ENCODE assay signal across 15 mouse cellular contexts in genomic region chr15:6953970-6954791, GRCm38 (mm10).
DNase-seq lines count a peak whose midpoint lies in the region; ATAC-seq and TF ChIP-seq lines count a peak whose summit lies in the region.
"Had no signal": no experiment of that assay in that cellular context is flagged by ENCODE, and none has a peak within 500 bp of the region (broad histone marks: within the 10 kb centered on the region; RNA-seq: fewer than 3 reads in every experiment).

No protein-coding gene starts in this region.

- 55% methylated on average over 9 of the region's 9 CpGs for WGBS in neural tube, embryonic 12.5 days
- 39% methylated on average over 9 of the region's 9 CpGs for WGBS in olfactory bulb, adult 2 months
- 53% methylated on average over 9 of the region's 9 CpGs for WGBS in heart, embryonic 11.5 days (ENCODE audit: insufficient replicate concordance)

- H3K4me1 ChIP-seq in neural tube, embryonic 12.5 days = no peaks in the 10 kb centered on the region
- peaks cover 8% of the 10 kb centered on the region for H3K4me1 ChIP-seq in olfactory bulb, adult 2 months (ENCODE audit: control insufficient read depth, insufficient read depth, low read length)
- H3K4me1 ChIP-seq in heart, embryonic 11.5 days (ENCODE audit: control insufficient read depth, insufficient read depth, low read length) = no peaks in the 10 kb centered on the region
- H3K4me1 ChIP-seq: liver, embryonic 13.5 days had no signal

- no peak overlapping the region for H3K27ac ChIP-seq in neural tube, embryonic 12.5 days
- peak overlapping the region; percentile 49; the same call in 1 of the 2 replicates for H3K27ac ChIP-seq in olfactory bulb, adult 2 months (ENCODE audit: insufficient read depth, low read depth, low read length)
- no peak overlapping the region for H3K27ac ChIP-seq in heart, embryonic 11.5 days (ENCODE audit: low read depth, low read length)
- H3K27ac ChIP-seq: hindbrain, postnatal 0 days; liver, embryonic 13.5 days had no signal

- no peaks in the 10 kb centered on the region for H3K36me3 ChIP-seq in neural tube, embryonic 12.5 days
- no peaks in the 10 kb centered on the region for H3K36me3 ChIP-seq in heart, embryonic 11.5 days (ENCODE audit: control insufficient read depth, insufficient read depth, low read length)
- H3K36me3 ChIP-seq: liver, embryonic 13.5 days had no signal

- H3K9ac ChIP-seq in neural tube, embryonic 12.5 days = no peak overlapping the region
- H3K9ac ChIP-seq in heart, embryonic 11.5 days (ENCODE audit: low read depth, low read length) = no peak overlapping the region
- H3K9ac ChIP-seq: liver, embryonic 13.5 days had no signal

- no peaks in the 10 kb centered on the region for H3K27me3 ChIP-seq in neural tube, embryonic 12.5 days (replicated peaks)
- H3K27me3 ChIP-seq in heart, embryonic 11.5 days (ENCODE audit: control insufficient read depth, insufficient read depth, low read length) = no peaks in the 10 kb centered on the region
- H3K27me3 ChIP-seq: liver, embryonic 13.5 days had no signal

- no peak for TF ChIP-seq POLR2A in olfactory bulb, adult 2 months (IDR thresholded peaks at IDR 0.05; ENCODE audit: insufficient read depth, low read depth, low read length)

- peak; percentile 62 for ATAC-seq in frontal cortex, adult (ENCODE audit: low TSS enrichment)
- 0 out of 2 replicates have a peak, but pooled peaks have one; percentile 21 for ATAC-seq in neural tube, embryonic 12.5 days (ENCODE audit: low FRiP score, low read depth)
- ATAC-seq in heart, embryonic 11.5 days (replicated peaks; ENCODE audit: insufficient number of reproducible peaks, low FRiP score, low TSS enrichment) = no peak
- ATAC-seq: forebrain, embryonic 14.5 days; hindbrain, postnatal 0 days had no signal

- no peaks in the 10 kb centered on the region for H3K9me3 ChIP-seq in neural tube, embryonic 12.5 days
- H3K9me3 ChIP-seq in heart, embryonic 11.5 days (replicated peaks; ENCODE audit: control insufficient read depth, low read length) = no peaks in the 10 kb centered on the region
- H3K9me3 ChIP-seq: liver, embryonic 13.5 days had no signal

- DNase-seq in frontal cortex, postnatal 10 days (ENCODE audit: low spot score in 2 of 2) = no peak
- DNase-seq in neural tube, embryonic 10.5 days (ENCODE audit: extremely low spot score, low spot score) = no peak
- DNase-seq in left cerebral cortex, postnatal 14 days (ENCODE audit: low spot score in 2 of 2) = peak; percentile 19 to 46
- no peak for DNase-seq in thymus, postnatal 14 days
- DNase-seq: adrenal gland, postnatal 10 days; cerebellum, postnatal 25 days; kidney, adult 2 months; kidney, postnatal 36 days; liver, embryonic 13.5 days had no signal

- H3K4me2 ChIP-seq in neural tube, embryonic 12.5 days (replicated peaks) = no peak overlapping the region
- no peak overlapping the region for H3K4me2 ChIP-seq in heart, embryonic 11.5 days
- H3K4me2 ChIP-seq: liver, embryonic 13.5 days had no signal

- H3K4me3 ChIP-seq in neural tube, embryonic 12.5 days = no peak overlapping the region
- H3K4me3 ChIP-seq in olfactory bulb, adult 2 months (ENCODE audit: insufficient read depth, low read depth, low read length) = no peak overlapping the region
- H3K4me3 ChIP-seq in heart, embryonic 11.5 days (ENCODE audit: low read depth, low read length) = no peak overlapping the region
- H3K4me3 ChIP-seq: liver, embryonic 13.5 days had no signal

- TF ChIP-seq CTCF in olfactory bulb, adult 2 months (IDR thresholded peaks at IDR 0.05; ENCODE audit: insufficient read depth, low read depth, low read length) = no peak

- intact Hi-C loops in left cerebral cortex, postnatal 14 days (cut with DNase I) = no loop called here

Comparison
In these comparisons a context has a peak if more than half of its experiments do, and no peak if none do; other contexts are left out.
1. DNase-seq: peak in left cerebral cortex, postnatal 14 days (2 of 2); none in frontal cortex, postnatal 10 days (0 of 2), neural tube, embryonic 10.5 days (single experiment) and thymus, postnatal 14 days (single experiment).